Mouse (Mus musculus): ENCODE data around the gene Adgrf1. TPM values are rescaled to one million over a fixed set of nuclear protein-coding genes. Genes with fewer than 3 reads are reported as not detected.
A peak's percentile ranks its signal among the peaks of the same experiment; 100 is the strongest.

Gene Adgrf1
- not detected for total RNA-seq (2022)

- DNase-seq = no peak
Observed at GRCm38 (mm10) chr17:43270161-43270560, at the start of gene Adgrf1. Gene Adgrf1, plus strand, starts transcription at chr17:43270329.

GRCm38 (mm10) chr17:43226101-43226500, 44.0 kb upstream of the Adgrf1 start:
- DNase-seq = no peak

DNA sequence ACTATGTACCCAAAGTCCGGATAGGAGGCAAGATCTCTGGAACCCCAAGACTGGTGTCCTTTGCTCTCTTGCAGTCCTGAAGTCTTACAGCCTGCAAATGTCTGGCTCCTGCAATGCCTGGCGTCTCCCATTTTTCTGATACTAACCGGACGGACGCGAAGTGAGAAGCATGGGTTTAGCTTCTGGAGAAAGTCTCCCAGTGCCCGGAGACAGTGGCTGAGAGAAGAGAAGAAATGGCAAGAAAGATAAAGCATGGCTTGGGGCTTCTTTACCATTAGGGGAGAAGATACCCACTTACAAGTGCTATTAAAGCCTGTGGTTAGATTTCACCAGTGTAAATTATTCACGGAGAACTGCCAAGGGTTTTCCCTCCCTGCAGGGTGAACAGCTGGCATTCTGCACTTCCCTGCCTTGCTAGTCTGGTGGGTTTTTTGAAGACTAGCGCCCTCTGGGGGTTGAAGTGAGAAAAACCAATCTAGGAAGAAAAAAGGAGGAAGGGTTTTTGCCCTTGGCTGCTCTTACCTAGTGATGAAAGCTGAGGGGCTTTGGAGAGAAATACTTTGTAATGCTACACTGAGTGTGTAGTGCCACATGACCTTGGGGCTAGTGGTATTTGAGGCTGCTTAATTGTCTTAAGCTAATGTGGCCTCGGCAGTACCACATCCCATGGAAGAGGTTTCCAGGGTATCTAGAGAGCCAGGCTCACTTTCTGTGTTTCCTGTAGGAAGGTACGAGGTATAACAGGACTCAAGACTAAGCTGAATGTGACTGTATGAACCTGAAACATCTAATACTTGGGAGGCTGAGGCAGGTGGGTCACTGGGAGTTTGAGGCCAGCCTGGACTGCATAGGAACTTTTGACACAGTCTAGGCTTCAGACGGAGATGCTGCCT, 40.3 kb upstream of the Adgrf1 start:
- peak; percentile 18 for DNase-seq

DNA sequence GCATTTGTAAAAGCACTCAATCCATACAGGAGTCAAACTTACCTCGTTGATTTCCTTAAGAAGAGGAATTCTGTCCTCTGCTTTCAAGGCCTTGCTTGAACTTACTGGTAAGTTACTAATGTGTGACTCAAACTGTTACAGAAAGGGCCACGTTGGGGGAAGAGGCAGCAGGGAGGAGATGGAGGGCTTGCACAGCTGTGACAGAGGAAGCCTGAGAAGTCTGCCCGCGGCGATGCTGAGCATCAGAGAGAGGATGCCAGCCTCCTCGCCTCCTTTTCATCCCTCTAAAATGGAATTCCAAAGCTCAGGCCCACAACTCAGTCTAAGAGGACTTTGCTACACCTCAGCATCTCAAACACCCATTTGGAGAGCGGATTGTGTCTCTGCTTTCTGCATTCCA, 39.3 kb upstream of the Adgrf1 start:
- DNase-seq = no peak

- DNase-seq = no peak
Observed at GRCm38 (mm10) chr17:43232769-43233168, 37.4 kb upstream of the Adgrf1 start.

GRCm38 (mm10) chr17:43236656-43237250, 33.4 kb upstream of the Adgrf1 start:
- DNase-seq = no peak

DNA sequence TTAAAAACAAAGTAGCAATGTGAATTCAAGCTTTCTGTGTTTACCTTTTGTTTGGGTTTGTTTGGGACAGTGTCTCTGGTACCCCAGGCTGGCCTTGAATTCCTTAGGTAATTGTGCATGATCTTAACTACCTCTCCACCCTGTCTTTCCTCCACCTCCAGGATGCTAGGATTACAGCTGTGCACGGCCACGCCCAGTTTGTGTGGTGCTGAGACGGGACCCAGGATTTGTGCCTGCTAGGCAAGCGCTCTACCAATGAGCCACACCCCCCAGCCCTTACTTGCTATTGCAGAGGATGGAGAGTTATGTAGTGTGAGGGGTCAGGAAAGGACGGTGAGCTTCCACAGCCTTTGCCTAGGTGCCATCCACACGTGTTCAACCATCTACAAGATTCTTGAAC, 31.1 kb upstream of the Adgrf1 start:
- DNase-seq = no peak

DNA sequence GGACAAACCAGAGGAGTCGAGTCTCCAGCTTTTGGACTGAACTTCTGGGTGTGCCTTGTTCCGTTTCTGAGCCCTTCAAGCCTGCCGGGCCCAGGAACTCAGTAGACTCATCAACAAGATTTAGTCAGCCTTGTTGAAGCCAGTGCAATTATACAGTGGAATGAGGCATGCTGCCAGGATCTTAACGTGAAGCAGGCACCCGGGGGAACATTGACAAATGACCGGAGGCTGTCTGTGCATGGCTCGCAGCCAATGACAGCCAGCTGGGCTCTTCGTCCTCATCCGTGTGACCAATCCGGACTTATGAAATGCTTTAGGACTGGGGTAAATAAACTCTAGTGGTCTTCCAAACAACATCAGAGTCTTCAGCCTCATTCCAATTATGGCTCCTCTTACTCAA, 29.0 kb upstream of the Adgrf1 start:
- peak; percentile 73 for DNase-seq

DNA sequence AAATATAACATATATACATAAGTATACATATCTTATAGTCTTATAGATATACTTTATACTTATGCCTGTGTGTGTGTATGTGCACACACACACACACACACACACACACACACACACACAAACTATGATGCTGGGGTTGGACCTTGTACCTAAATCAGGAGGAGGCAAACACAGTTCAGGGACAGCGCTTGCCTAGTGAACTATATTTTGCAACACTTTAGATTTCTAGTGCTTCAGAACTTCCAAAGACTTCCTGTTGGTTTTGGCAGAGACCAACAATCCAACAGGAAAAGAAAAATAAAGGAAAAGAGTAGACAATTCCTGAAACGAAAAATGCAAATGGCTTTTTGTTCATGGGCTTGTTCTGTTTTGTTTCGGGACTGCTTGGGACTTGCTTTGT, 27.5 kb upstream of the Adgrf1 start:
- DNase-seq = no peak

DNA sequence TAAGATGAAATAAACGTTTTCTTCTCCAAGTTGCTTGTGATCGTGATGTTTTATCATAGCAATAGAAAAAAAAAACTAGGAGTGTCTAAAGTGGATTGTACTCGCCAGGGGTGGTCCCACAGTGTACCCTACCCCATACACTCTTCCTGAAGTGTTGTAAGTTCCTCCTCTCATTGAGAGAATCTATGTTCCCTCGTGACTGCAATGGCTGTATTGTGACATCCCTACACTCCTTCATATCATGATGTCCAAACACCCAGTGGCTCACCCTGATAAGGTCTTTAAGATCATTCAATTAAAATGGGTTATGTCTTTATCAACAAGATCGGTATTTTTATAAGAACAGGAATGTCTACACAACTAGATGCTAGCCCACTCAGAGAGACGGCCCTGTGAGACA, 24.8 kb upstream of the Adgrf1 start:
- no peak for DNase-seq

DNA sequence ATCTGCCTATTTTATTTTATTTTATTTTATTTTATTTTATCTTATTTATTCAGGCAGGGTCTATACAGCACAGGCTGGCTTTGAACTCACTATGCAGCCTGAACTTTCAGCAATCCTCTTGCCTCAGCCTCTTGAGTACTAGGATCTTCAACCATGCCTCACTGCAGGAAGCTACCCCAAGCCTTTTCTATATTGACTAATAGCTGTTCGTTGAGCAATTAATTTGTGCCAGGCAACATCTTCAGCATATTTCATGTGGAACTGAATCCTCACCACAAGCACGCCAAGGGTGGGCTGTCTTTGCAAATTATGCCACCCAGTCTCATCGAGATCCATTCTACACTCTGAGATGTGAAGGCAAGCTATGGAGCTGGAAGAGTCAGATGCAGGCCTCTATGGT, 22.9 kb upstream of the Adgrf1 start:
- DNase-seq = no peak

DNA sequence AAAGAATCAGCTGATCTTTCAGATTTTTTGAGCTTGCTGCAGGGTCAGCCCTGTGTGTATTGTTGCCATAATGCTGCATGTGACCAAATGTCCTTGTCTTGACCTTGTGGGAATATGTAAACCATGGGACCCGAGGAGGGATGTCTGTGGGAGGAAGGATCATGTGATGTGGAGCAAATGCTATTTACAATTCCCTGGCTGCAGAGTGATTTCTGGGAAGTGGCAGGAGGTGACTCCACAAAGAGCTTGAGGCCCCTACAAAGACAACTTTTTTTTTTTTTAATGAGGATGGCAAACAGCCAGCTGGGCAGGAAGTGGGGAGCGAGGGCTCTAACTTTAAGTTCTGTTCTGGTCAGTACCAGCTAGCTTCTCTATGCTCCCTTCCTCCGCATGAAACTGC, 20.5 kb upstream of the Adgrf1 start:
- no peak for DNase-seq

- DNase-seq = peak; percentile 27
Observed at GRCm38 (mm10) chr17:43251249-43252125, 18.6 kb upstream of the Adgrf1 start.

DNA sequence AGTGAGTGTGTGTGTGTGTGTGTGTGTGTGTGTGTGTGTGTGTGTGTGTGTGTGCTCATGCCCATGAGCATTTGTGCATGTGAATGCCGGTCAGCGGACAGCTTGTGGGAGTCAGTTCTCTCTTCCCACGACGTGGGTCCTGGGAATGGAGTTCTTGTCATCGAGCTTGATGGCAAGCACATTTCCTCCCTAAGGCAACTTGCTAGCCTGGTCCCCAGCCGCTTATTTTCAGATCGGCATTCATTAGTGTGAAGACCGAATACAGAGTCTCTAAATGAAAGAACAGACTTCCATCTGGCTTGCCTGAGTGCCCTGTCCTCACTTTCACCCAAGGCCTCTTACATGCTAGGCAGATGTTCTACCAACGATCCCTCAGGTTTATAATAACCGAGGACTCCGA, 17.3 kb upstream of the Adgrf1 start:
- no peak for DNase-seq

DNA sequence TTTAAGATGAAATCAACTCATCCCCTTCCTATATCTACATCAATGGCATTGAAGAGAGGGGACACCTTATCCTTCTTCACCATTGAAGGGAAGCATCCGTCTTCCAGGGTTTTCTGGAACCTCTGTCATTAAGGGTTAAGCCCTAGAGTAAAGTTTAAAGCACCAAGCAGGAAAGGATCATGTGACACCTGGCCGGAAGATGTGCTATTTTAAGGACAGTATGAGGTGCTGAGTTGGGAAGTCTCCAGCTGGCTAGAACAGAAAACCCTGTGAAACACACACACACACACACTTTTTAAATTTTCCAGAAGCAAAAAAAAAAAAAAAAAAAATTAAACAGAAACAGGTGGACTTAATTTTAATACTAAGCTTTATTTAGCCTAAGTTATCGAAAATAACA, 15.9 kb upstream of the Adgrf1 start:
- no peak for DNase-seq

DNA sequence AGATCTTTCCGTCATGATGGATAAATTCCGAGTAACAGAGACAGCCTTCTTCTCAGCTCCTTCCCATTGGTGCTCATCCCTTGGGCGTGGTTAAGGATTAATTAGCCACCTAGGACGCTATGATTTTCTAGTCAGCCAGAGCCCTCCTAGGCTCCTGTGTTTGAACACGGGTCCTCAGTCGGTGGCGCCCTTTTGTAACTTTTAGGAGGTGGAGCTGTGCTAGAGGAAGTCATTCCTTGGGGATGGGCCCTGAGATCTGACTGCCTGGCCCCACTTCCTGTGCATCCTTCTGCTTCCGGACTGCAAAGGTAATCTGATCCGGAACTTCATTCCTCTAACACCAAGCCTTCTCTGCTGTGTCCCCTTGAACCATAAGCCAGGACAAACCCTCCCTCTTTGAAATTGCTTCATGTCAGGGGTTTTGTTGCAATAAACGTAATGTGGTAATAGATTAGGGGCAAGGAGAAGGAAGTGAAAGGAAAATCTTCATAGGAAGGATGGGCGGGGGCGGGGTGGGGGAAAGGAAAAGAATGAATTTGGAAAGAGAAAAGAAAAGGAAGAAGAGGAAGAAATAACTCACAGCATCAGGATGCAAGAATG, 13.5 kb upstream of the Adgrf1 start:
- no peak for DNase-seq

DNA sequence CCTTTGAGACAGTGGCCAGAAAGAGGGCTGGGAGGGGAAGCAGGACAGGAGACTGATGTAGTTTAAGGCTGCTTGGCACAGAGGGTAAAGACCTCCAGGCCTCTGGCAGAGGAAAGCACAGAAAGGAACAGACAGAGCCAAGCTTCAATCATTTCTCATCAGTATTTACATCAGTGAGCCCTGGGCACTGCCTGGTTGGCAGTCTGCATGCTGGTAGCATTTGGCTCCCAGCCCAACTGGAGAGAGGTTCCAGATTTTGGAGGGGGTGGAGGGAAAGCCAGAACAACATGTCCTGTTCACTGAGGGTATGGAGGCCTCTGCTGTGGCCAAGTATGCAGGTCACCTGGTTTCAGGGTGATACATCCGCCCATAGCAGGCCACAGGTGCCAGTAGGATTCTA, 12.4 kb upstream of the Adgrf1 start:
- DNase-seq = no peak

DNA sequence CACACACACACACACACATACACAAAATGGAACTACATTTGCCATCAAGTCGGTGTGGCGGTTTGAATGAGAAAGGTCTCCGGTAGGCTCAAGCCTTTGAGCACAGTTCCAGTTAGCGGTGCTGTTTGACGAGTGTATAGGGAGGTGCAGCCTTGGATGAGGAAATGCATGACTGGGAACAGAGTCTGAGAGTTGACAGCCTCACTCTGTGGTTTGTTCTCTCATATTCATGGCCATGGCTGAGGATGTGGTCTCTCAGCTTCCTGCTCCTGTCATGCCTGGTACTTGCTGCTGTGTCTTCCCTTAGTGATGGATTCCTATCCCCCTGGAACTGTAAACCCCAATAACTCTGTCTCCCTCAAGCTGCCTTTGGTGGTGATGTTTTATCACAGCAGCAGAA, 8.2 kb upstream of the Adgrf1 start:
- DNase-seq = no peak

DNA sequence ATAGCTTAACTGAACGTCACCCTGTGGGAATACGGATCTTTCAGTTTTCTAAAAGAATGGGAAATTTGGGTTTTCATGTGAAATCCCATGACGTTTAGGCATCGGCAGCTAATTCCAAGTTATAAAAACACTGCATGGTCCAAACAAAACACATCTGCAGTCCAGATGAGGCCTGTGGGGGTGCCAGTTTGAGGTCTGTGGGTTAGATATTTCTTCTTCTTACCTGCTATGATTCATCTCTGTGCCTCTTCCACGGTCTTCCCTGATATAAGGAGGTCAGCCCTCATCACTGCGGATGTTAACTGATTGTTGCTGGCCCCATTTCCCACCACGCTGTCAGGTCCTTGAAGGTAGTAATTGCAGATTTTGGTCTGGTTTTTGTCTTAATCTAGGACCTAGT, 5.4 kb upstream of the Adgrf1 start:
- no peak for DNase-seq

DNA sequence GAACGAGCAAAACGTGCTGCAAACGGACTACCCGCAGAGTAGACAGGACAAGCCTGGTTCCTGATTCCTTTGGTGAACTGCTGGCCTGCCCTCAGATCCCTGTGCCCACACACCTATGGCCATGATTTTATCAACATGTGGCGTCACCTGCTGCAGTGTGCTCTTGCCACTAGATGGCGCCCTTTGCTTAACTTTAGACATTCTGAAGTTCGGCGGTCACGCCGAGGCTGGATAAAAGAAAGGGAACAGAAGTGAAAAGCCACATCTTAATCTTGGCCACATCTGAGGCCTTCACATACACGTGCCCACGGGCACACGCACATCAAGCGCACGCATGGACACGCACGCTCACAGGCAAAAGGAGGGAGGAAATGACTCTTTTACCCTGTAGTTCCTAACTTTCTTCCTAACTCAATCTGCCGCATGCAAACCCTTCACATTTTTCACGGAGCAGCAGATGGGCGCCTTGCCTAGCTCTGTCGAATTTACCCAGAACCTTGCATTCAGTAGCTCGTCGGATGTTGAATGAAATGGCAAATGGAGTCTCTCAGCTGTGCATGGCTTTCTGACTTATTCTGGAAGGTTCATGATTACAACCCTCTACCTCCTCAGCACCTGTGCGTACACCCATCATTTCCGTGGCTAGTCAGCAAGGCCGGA, 4.8 kb upstream of the Adgrf1 start:
- DNase-seq = peak; percentile 42

DNA sequence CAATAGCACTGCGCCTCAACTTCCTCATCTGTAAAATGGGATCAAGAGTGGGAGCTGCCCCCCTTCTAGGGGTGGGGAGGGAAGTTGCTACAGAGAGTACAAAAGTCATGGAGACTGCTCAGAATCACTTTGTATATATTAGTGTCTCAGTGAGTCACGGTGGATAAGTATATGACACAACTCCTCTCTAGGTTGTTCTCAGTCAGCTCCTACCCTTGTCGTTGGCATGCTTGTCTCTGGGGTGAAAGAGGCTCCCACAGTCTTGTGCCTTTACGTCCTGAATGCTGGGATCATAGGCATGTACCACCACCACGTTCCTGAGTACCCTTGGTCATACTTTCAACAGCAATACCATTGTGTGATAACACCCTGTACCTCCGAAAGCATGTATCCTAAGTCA, 4.2 kb upstream of the Adgrf1 start:
- no peak for DNase-seq

- no peak for DNase-seq
Observed at GRCm38 (mm10) chr17:43266636-43267035, 3.5 kb upstream of the Adgrf1 start.
